Mouse (Mus musculus) liver, adult 2 months (tissue): Measurements from ENCODE around the gene Gm11111. TPM values are rescaled to one million over a fixed set of nuclear protein-coding genes. Genes with fewer than 3 reads are reported as not detected.

Source experiments
- DNase-seq: peaks from one replicate; pipeline ENCODE4 v3.0.0-alpha.2; 2011; ENCODE audit warnings: low read depth, low spot score; ENCODE audit errors: extremely low read depth
- H3K27ac ChIP-seq: fragments of 200-500 bp; replicated peaks from 2 replicates; pipeline ENCODE4 v1.5.1; 2012; ENCODE audit warnings: low read depth, mild to moderate bottlenecking, control low read depth, inconsistent platforms, low read length; ENCODE audit not compliant: insufficient read depth
- H3K27me3 ChIP-seq: fragments of 200-500 bp; 2 replicates; pipeline ENCODE4 v1.6.1; 2012; ENCODE audit warnings: mild to moderate bottlenecking, moderate library complexity, low read length, inconsistent platforms; ENCODE audit not compliant: control insufficient read depth, insufficient read depth
- H3K36me3 ChIP-seq: fragments of 200-500 bp; 2 replicates; pipeline ENCODE4 v1.6.1; 2012; ENCODE audit warnings: low read length, inconsistent platforms; ENCODE audit not compliant: control insufficient read depth, insufficient read depth
- H3K4me1 ChIP-seq: fragments of 200-500 bp; 2 replicates; pipeline ENCODE4 v1.6.1; 2011; ENCODE audit warnings: low read length; ENCODE audit not compliant: control insufficient read depth, insufficient read depth
- H3K4me3 ChIP-seq: fragments of 200-500 bp; 2 replicates; pipeline ENCODE4 v1.5.1; 2011; ENCODE audit warnings: low read depth, mild to moderate bottlenecking, control low read depth, low read length, moderate library complexity; ENCODE audit not compliant: insufficient read depth
- H3K79me2 ChIP-seq: fragments of 200-500 bp; 2 replicates; pipeline ENCODE4 v1.6.1; 2012; ENCODE audit warnings: inconsistent platforms, mild to moderate bottlenecking, low read length, moderate library complexity; ENCODE audit not compliant: control insufficient read depth, insufficient read depth
- H3K9ac ChIP-seq: fragments of 200-500 bp; 2 replicates; pipeline ENCODE4 v1.6.1; 2012; ENCODE audit warnings: low read depth, mild to moderate bottlenecking, control low read depth, inconsistent platforms, low read length
- CTCF ChIP-seq: fragments of 200-500 bp; IDR thresholded peaks from 2 replicates; pipeline ENCODE4 v1.5.1; 2011; ENCODE audit warnings: low read depth, low read length, control low read depth
- POLR2A ChIP-seq: fragments of 200-500 bp; IDR thresholded peaks from 2 replicates; pipeline ENCODE4 v1.6.1; 2011; ENCODE audit warnings: low read length, control low read depth; ENCODE audit not compliant: insufficient read depth; ENCODE audit errors: extremely low read depth
- polyA plus RNA-seq: library from polyadenylated mRNA; depleted of rRNA; stranded (reverse); fragments of >200 nt; gene quantifications from 2 replicates; pipeline ENCODE4 v1.2.3, GENCODE M21; 2012; rRNA removed
- total RNA-seq: library from RNA; depleted of rRNA; stranded (reverse); fragments of >200 nt; gene quantifications from 2 replicates; pipeline ENCODE4 v1.2.3, GENCODE M21; 2014; rRNA removed

The Gm11111 gene
- total and polyA plus RNA-seq, 2 experiments: not detected

GRCm38 (mm10) chr5:98585915-98586314 lies 33.4 kb downstream of the Gm11111 start:
- no peaks in the 10 kb centered on the region for H3K4me1 ChIP-seq
- H3K27me3 ChIP-seq: no peaks in the 10 kb centered on the region
- H3K27ac ChIP-seq: no peak overlapping the region
- no peaks in the 10 kb centered on the region for H3K79me2 ChIP-seq
- DNase-seq: no peak
- no peak for TF ChIP-seq POLR2A
- TF ChIP-seq CTCF: no peak
- H3K4me3 ChIP-seq: no peak overlapping the region
- no peaks in the 10 kb centered on the region for H3K36me3 ChIP-seq
- H3K9ac ChIP-seq: no peak overlapping the region

Other genes with a start within 250 kb of the Gm11111 start
- not detected in 2 replicates for gene Cfap299, start 223.4 kb upstream of the Gm11111 start, total RNA-seq
- not detected in 2 replicates for gene Cfap299, start 223.4 kb upstream of the Gm11111 start, polyA plus RNA-seq